Mouse (Mus musculus) neural tube, embryonic 14.5 days (tissue): Measurements from ENCODE around the gene Hbp1. TPM values are rescaled to one million over a fixed set of nuclear protein-coding genes. Genes with fewer than 3 reads are reported as not detected.

Experiments
- ATAC-seq: fragments of 200-750 bp; cut with Nextera tagmentation; 2 replicates; pipeline ENCODE4 v1.8.0; 2017; ENCODE audit warnings: low read depth, mild to moderate bottlenecking, moderate TSS enrichment, moderate library complexity
- H3K27ac ChIP-seq: fragments of 300-500 bp; sonication (generic); 2 replicates; pipeline ENCODE4 v1.5.1; 2014; ENCODE audit warnings: low read depth, mild to moderate bottlenecking, control low read depth, low read length, moderate library complexity, mixed read lengths
- H3K27me3 ChIP-seq: fragments of 300-500 bp; sonication (generic); 2 replicates; pipeline ENCODE4 v1.6.1; 2014; ENCODE audit warnings: low read length; ENCODE audit not compliant: control insufficient read depth, insufficient read depth
- H3K36me3 ChIP-seq: fragments of 300-500 bp; sonication (generic); 2 replicates; pipeline ENCODE4 v1.6.1; 2014; ENCODE audit warnings: low read length, mixed read lengths; ENCODE audit not compliant: control insufficient read depth, insufficient read depth
- H3K4me1 ChIP-seq: fragments of 300-500 bp; sonication (generic); 2 replicates; pipeline ENCODE4 v1.6.1; 2014; ENCODE audit warnings: low read length; ENCODE audit not compliant: control insufficient read depth, insufficient read depth
- H3K4me2 ChIP-seq: fragments of 300-500 bp; sonication (generic); 2 replicates; pipeline ENCODE4 v1.6.1; 2014; ENCODE audit warnings: mild to moderate bottlenecking, low read depth, low read length, control low read depth
- H3K4me3 ChIP-seq: fragments of 300-500 bp; sonication (generic); 2 replicates; pipeline ENCODE4 v1.5.1; 2014; ENCODE audit warnings: low read depth, low read length, control low read depth, mixed read lengths
- H3K9ac ChIP-seq: fragments of 300-500 bp; sonication (generic); replicated peaks from 2 replicates; pipeline ENCODE4 v1.6.1; 2014; ENCODE audit warnings: low read depth, mild to moderate bottlenecking, control low read depth, low read length, mixed read lengths
- H3K9me3 ChIP-seq: fragments of 300-500 bp; sonication (generic); 2 replicates; pipeline ENCODE4 v1.6.1; 2016; ENCODE audit warnings: low read length; ENCODE audit not compliant: control insufficient read depth
- WGBS: fragments of 180-500 bp; shearing (Covaris S2); extraction: QIAGEN DNeasy Blood & Tissue Kit; methylation state at CpG from one replicate; pipeline ENCODE4 v1.1.7; 2014; 5-methylcytosine and 5-hydroxymethylcytosine counted together
- polyA plus RNA-seq: library from polyadenylated mRNA; unstranded; fragments of >200 nt; fragmentation: Nextera tagmentation; extraction: Ambion mirVana; gene quantifications from 2 replicates; pipeline ENCODE4 v1.2.1, GENCODE M21; 2014

Hbp1 gene
- polyA plus RNA-seq, 1 experiment from 2014 or later: 47.4 TPM

GRCm38 (mm10) chr12:31900391-31900914 lies 49.9 kb downstream of the Hbp1 start:
- Histone ChIP-seq H3K36me3 (no peaks in the 10 kb centered on the region), H3K4me3 (no peak overlapping the region), H3K27ac (no peak overlapping the region), H3K9ac (no peak overlapping the region), H3K4me2 (no peak overlapping the region), H3K4me1 (peaks cover 10% of the 10 kb centered on the region), H3K9me3 (no peaks in the 10 kb centered on the region), H3K27me3 (no peaks in the 10 kb centered on the region)
- no peak for ATAC-seq
- WGBS: 83% methylated on average over 4 of the region's 4 CpGs

- H3K9me3 ChIP-seq: no peaks in the 10 kb centered on the region
- 61% methylated on average over 7 of the region's 7 CpGs for WGBS
- H3K27me3 ChIP-seq: no peaks in the 10 kb centered on the region
- H3K4me2 ChIP-seq: no peak overlapping the region
- H3K4me1 ChIP-seq: peaks cover 12% of the 10 kb centered on the region
- ATAC-seq: no peak
- H3K9ac ChIP-seq: no peak overlapping the region
- H3K27ac ChIP-seq: no peak overlapping the region
- H3K4me3 ChIP-seq: no peak overlapping the region
- H3K36me3 ChIP-seq: no peaks in the 10 kb centered on the region
Observed at GRCm38 (mm10) chr12:31897456-31897855, 52.9 kb downstream of the Hbp1 start.

- Histone ChIP-seq H3K4me2 (no peak overlapping the region), H3K4me1 (peaks cover 12% of the 10 kb centered on the region), H3K9ac (no peak overlapping the region), H3K36me3 (no peaks in the 10 kb centered on the region), H3K27me3 (no peaks in the 10 kb centered on the region), H3K9me3 (no peaks in the 10 kb centered on the region), H3K27ac (no peak overlapping the region), H3K4me3 (no peak overlapping the region)
- 16% methylated on average over 8 of the region's 8 CpGs for WGBS
- peak; percentile 63; the same call in 1 of the 2 replicates for ATAC-seq
Observed at GRCm38 (mm10) chr12:31896986-31897385, 53.3 kb downstream of the Hbp1 start.

- H3K9ac ChIP-seq: no peak overlapping the region
- H3K4me2 ChIP-seq: no peak overlapping the region
- H3K27me3 ChIP-seq: no peaks in the 10 kb centered on the region
- H3K4me1 ChIP-seq: peaks cover 12% of the 10 kb centered on the region
- 25% methylated on average over 5 of the region's 5 CpGs for WGBS
- no peaks in the 10 kb centered on the region for H3K36me3 ChIP-seq
- ATAC-seq: no peak
- no peaks in the 10 kb centered on the region for H3K9me3 ChIP-seq
- H3K27ac ChIP-seq: no peak overlapping the region
- no peak overlapping the region for H3K4me3 ChIP-seq
Observed at GRCm38 (mm10) chr12:31896295-31896694, 54.0 kb downstream of the Hbp1 start.

- H3K9me3 ChIP-seq: no peaks in the 10 kb centered on the region
- H3K4me2 ChIP-seq: no peak overlapping the region
- WGBS: 11% methylated on average over 2 of the region's 2 CpGs
- no peaks in the 10 kb centered on the region for H3K36me3 ChIP-seq
- H3K9ac ChIP-seq: no peak overlapping the region
- H3K4me1 ChIP-seq: peaks cover 12% of the 10 kb centered on the region
- peak; percentile 38; the same call in 1 of the 2 replicates for ATAC-seq
- H3K27me3 ChIP-seq: no peaks in the 10 kb centered on the region
- no peak overlapping the region for H3K27ac ChIP-seq
- no peak overlapping the region for H3K4me3 ChIP-seq
Observed at GRCm38 (mm10) chr12:31895888-31896287, 54.4 kb downstream of the Hbp1 start.

GRCm38 (mm10) chr12:31895095-31895734 lies 55.1 kb downstream of the Hbp1 start:
- H3K4me1 ChIP-seq: peaks cover 12% of the 10 kb centered on the region
- peak; percentile 55 for ATAC-seq
- H3K27ac ChIP-seq: no peak overlapping the region
- WGBS: 26% methylated on average over 8 of the region's 8 CpGs
- H3K9ac ChIP-seq: no peak overlapping the region
- no peaks in the 10 kb centered on the region for H3K36me3 ChIP-seq
- H3K27me3 ChIP-seq: no peaks in the 10 kb centered on the region
- H3K9me3 ChIP-seq: no peaks in the 10 kb centered on the region
- no peak overlapping the region for H3K4me3 ChIP-seq
- no peak overlapping the region for H3K4me2 ChIP-seq

- no peak overlapping the region for H3K4me2 ChIP-seq
- H3K4me1 ChIP-seq: peaks cover 12% of the 10 kb centered on the region
- no peak overlapping the region for H3K27ac ChIP-seq
- ATAC-seq: no peak
- no peaks in the 10 kb centered on the region for H3K9me3 ChIP-seq
- no peak overlapping the region for H3K9ac ChIP-seq
- H3K27me3 ChIP-seq: no peaks in the 10 kb centered on the region
- H3K36me3 ChIP-seq: no peaks in the 10 kb centered on the region
- WGBS: 91% methylated on average over 7 of the region's 7 CpGs
- H3K4me3 ChIP-seq: no peak overlapping the region
Observed at GRCm38 (mm10) chr12:31892771-31893170, 57.6 kb downstream of the Hbp1 start.

- Histone ChIP-seq H3K9me3 (no peaks in the 10 kb centered on the region), H3K27me3 (no peaks in the 10 kb centered on the region), H3K27ac (no peak overlapping the region), H3K9ac (no peak overlapping the region), H3K4me2 (no peak overlapping the region), H3K36me3 (no peaks in the 10 kb centered on the region), H3K4me3 (no peak overlapping the region), H3K4me1 (peaks cover 12% of the 10 kb centered on the region)
- no peak for ATAC-seq
Observed at GRCm38 (mm10) chr12:31892079-31892478, 58.3 kb downstream of the Hbp1 start.

- H3K36me3 ChIP-seq: peaks cover 2% of the 10 kb centered on the region; the same call in 1 of the 2 replicates
- no peak for ATAC-seq
- H3K9ac ChIP-seq: no peak overlapping the region
- no peaks in the 10 kb centered on the region for H3K9me3 ChIP-seq
- no peak overlapping the region for H3K27ac ChIP-seq
- no peaks in the 10 kb centered on the region for H3K27me3 ChIP-seq
- 59% methylated on average over 6 of the region's 6 CpGs for WGBS
- no peak overlapping the region for H3K4me3 ChIP-seq
- no peak overlapping the region for H3K4me2 ChIP-seq
- peaks cover 4% of the 10 kb centered on the region; the same call in 1 of the 2 replicates for H3K4me1 ChIP-seq
Observed at GRCm38 (mm10) chr12:31890685-31891084, 59.6 kb downstream of the Hbp1 start.
